Comparison of ENCODE assay signal across 9 mouse cellular contexts in genomic region chr17:86832562-86833327, GRCm38 (mm10).
DNase-seq lines count a peak whose midpoint lies in the region; ATAC-seq and TF ChIP-seq lines count a peak whose summit lies in the region.
"Had no signal": no experiment of that assay in that cellular context is flagged by ENCODE, and none has a peak within 500 bp of the region (broad histone marks: within the 10 kb centered on the region; RNA-seq: fewer than 3 reads in every experiment).

No protein-coding gene starts in this region.

- WGBS in lung, adult 2 months: 61% methylated on average over 19 of the region's 19 CpGs
- WGBS in kidney, postnatal 0 days: 69% methylated on average over 19 of the region's 19 CpGs

- no peaks in the 10 kb centered on the region for H3K4me1 ChIP-seq in lung, adult 2 months (ENCODE audit: control insufficient read depth, insufficient read depth, low read length)
- H3K4me1 ChIP-seq in bone marrow macrophage, adult 2 months (ENCODE audit: control insufficient read depth, insufficient read depth, low read length): no peaks in the 10 kb centered on the region
- no peaks in the 10 kb centered on the region for H3K4me1 ChIP-seq in kidney, postnatal 0 days (replicated peaks; ENCODE audit: insufficient read depth, low read length)
- H3K4me1 ChIP-seq: midbrain, embryonic 12.5 days had no signal

- no peak; the same call in 1 of the 2 replicates for TF ChIP-seq POLR2A in lung, adult 2 months (IDR thresholded peaks at IDR 0.05; ENCODE audit: borderline replicate concordance, extremely low read depth, low read depth, low read length)
- no peak for TF ChIP-seq POLR2A in bone marrow macrophage, adult 2 months (IDR thresholded peaks at IDR 0.05; ENCODE audit: borderline replicate concordance, low read depth, low read length)

- no peak overlapping the region for H3K4me2 ChIP-seq in kidney, postnatal 0 days (ENCODE audit: low read length)
- H3K4me2 ChIP-seq: midbrain, embryonic 12.5 days had no signal

- no peak overlapping the region for H3K4me3 ChIP-seq in lung, adult 2 months (replicated peaks; ENCODE audit: extremely low read depth, low read depth, low read length)
- H3K4me3 ChIP-seq in bone marrow macrophage, adult 2 months (ENCODE audit: insufficient read depth, low read length): no peak overlapping the region
- H3K4me3 ChIP-seq in kidney, postnatal 0 days (replicated peaks; ENCODE audit: low read depth, low read length): no peak overlapping the region
- H3K4me3 ChIP-seq: midbrain, embryonic 12.5 days had no signal

- no peak overlapping the region for H3K27ac ChIP-seq in bone marrow macrophage, adult 2 months (ENCODE audit: insufficient read depth, low read depth, low read length)
- H3K27ac ChIP-seq in kidney, postnatal 0 days: no peak overlapping the region
- H3K27ac ChIP-seq: midbrain, embryonic 12.5 days had no signal

- no peak overlapping the region for H3K9ac ChIP-seq in kidney, postnatal 0 days (ENCODE audit: low read depth, low read length)
- H3K9ac ChIP-seq: midbrain, embryonic 12.5 days had no signal

- DNase-seq in cerebellum, adult 11 months: peak; percentile 12
- DNase-seq in cerebellum, adult 11-12 months: no peak
- no peak for DNase-seq in lung, adult 2 months
- no peak for DNase-seq in lung, postnatal 25 days (ENCODE audit: low spot score)
- DNase-seq in kidney, postnatal 0 days (ENCODE audit: low spot score): no peak
- peak; percentile 33 for DNase-seq in retina, embryonic 14.5 days (ENCODE audit: low spot score)
- no peak for DNase-seq in layer of hippocampus, adult 18-20 months (ENCODE audit: low spot score in 2 of 2)

- H3K9me3 ChIP-seq in kidney, postnatal 0 days (replicated peaks; ENCODE audit: low read length): no peaks in the 10 kb centered on the region
- H3K9me3 ChIP-seq: midbrain, embryonic 12.5 days had no signal

- H3K27me3 ChIP-seq in kidney, postnatal 0 days (ENCODE audit: insufficient read depth, low read length): no peaks in the 10 kb centered on the region
- H3K27me3 ChIP-seq: midbrain, embryonic 12.5 days had no signal

- no peak for ATAC-seq in kidney, postnatal 0 days (replicated peaks; ENCODE audit: low FRiP score, low read depth)

- TF ChIP-seq CTCF in lung, adult 2 months (IDR thresholded peaks at IDR 0.05; ENCODE audit: insufficient read depth, low read length): peak; percentile 63
- TF ChIP-seq CTCF in bone marrow macrophage, adult 2 months (IDR thresholded peaks at IDR 0.05; ENCODE audit: low read depth, low read length): peak; percentile 82
- peak; percentile 74 for TF ChIP-seq CTCF in kidney, postnatal 0 days (IDR thresholded peaks at IDR 0.05; ENCODE audit: low read depth)

- H3K36me3 ChIP-seq in kidney, postnatal 0 days (ENCODE audit: insufficient read depth, low read length): no peaks in the 10 kb centered on the region
- H3K36me3 ChIP-seq: midbrain, embryonic 12.5 days had no signal

Comparison
In these comparisons a context has a peak if more than half of its experiments do, and no peak if none do; other contexts are left out.
1. DNase-seq: peak in cerebellum, adult 11 months (single experiment) and retina, embryonic 14.5 days (single experiment); none in cerebellum, adult 11-12 months (single experiment), lung, adult 2 months (single experiment), lung, postnatal 25 days (single experiment), kidney, postnatal 0 days (single experiment) and layer of hippocampus, adult 18-20 months (0 of 2).
2. Peak in every context shown above with its lines, with median percentiles within 50 percentile points of each other: CTCF ChIP-seq.